Mouse (Mus musculus) induced T-regulatory cell, adult 2 months (primary cell): Measurements from ENCODE around the gene Csmd2.
"Not testable (repeated sequence)": the region's sequence is repeated elsewhere in the genome, so short reads cannot be mapped to it uniquely, and the experiment has no call there.

Source experiments
- DNase-seq: peaks from one replicate; pipeline ENCODE4 v3.0.0-alpha.2; 2012; ENCODE audit warnings: low read depth

The Csmd2 gene

DNA sequence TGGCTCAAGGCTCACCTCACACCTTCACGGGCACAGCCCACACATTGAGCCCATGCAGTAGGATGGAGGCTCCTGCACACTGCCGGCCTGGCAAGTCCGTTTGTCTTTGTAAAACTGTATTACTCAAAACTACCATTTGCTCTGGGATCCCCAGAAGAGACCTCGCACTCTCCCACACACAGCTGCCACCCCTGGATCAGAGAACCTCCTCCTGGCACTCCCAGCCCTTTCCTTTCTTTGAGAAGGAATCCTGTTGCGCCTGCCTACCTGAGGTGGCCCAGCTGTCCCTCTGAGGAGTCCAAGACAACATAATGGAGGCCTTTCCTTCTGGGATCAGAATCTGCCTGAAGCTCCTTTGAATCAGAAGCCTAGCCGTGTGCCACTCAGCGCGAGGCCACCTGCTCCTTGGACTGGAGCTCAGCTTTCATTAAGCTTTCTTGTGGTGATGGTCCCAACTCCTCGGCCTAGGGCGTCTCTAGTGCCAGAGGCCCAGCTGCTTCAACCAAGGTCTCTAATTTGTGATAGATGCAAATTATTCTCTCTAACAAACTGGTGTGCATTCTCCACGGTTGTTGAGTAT is 502.0 kb downstream of the Csmd2 start:
- no peak for DNase-seq

DNA sequence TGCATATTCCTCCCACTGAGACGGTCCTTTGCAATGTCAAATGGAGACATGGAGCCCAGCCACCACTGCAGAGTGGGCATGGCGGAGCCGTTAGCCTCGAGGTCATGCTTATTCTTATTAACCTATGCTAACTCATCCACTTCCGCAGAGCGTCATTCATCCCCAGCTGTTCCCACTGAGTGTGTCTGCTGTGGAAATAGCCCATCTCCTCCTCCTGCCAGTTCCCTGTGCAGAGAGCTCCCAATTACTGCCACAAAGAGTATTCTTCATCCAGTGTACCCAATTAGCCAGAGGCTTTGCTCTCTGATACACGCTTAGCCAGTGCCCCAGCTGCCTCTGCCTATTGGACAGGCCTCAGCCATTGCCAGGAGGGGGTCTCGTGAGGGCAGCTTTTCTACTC is 504.4 kb downstream of the Csmd2 start:
- DNase-seq = no peak

DNA sequence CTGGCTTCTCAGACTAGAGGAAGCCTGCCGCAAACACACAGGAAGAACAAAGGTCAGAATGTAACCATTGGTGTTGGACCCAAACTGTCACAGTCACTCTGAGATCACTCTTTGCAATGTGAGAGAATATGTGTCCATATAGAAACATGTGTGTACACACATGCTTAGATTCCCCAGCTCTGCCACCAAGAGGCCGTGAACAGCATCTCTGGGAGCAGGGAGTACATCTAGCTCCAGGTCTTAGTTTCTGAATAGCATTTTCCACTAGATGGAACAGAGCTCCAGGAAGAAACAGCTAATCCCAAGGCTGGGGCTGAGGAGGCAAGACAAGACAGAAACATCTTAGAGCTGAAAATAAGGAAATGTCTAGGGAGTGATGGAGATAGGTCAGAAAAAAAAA is 512.3 kb downstream of the Csmd2 start:
- DNase-seq = no peak

DNA sequence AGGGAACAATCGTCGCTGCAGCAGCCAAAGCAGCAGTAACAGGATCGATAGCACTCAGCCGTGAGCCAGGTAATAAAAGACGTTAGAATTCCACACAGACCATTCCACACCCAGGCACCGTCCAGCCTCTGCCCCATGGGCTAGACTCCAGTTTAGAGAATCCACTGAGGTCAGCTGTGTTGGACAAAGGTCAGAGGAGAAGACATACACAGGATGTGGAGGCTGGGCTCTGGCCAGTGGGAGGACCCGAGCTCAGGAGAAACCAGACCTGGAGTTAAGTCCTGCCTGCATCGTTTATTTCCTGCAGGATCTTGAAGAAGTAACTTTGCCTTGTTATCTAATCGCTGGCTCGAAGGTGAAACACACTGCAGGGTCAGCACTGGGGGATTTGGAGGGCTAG is 519.2 kb downstream of the Csmd2 start:
- DNase-seq = no peak

DNA sequence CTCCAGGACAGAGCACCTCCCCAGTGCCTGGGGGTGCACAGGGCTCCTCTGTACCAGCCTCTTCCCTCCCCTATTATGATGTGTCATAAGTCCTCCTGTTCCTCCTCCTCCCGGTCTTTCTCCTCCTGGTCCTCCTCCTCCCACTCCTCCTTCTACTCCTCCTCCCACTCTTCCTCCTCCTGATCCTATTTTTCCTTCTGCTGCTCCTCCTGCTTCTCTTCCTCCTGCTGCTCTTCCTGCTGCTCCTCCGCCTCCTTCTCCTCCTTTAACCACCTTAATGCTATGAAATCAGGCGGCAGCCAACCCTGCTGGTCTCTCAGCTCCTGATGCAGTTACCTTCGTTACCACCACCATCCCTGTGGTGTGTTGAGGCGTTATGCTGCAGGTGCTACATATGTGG is 522.2 kb downstream of the Csmd2 start:
- no peak for DNase-seq

DNA sequence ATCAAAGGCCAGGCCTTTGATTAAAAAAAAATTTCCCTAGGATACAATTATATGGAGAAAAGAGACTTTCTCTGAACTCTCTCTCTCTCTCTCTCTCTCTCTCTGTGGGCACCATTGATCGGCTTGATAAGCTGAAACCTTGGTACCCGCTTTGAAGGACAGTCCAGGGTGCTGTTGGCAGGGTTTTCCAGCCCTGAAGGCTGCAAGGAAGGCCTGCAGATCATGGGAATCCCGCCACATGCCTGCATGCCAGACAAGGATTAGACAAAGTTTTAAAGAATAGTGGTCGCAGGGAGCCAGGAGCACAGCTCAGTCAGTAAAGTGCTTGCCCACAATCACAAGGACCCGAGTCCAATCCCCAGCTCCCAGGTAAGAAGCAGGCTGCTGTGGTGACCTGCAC is 526.8 kb downstream of the Csmd2 start:
- no peak for DNase-seq

DNA sequence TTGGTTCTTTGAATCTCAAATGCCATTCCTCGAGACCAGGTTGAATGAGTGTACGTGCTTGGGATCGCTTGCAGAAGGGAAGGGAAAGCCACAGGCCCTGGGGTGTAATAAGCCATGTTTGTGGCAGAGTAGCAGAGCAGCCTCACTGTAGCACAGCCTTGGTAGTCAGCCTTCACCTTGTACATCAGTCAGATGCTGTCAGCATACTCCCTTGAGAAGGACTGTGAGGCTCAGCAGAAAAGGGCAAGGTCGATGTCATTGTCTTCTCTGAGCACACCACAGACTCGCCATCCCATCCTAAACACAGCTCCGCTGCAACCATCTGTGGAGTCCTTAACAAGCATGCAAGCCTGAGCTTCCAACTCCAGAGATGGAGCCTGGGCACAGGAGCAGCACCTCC is 533.6 kb downstream of the Csmd2 start:
- DNase-seq = no peak

DNA sequence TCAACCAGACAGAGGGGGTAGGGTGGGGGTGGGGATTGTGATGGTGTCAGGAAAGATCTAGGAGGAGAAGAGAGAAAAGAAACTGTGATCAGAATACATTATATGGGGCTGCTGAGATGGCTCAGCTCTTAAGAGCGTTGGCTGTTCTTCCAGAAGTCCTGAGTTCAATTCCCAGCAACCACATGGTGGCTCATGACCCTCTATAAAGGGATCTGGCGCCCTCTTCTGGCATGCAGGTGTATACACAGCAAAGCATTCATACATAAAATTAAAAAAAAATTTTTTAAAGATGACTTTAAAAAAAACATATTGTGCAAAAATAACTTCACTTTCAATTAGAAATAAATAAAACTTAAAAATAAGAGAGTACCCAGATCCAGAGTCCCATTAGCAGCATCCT is 555.7 kb downstream of the Csmd2 start:
- DNase-seq = peak; percentile 11

DNA sequence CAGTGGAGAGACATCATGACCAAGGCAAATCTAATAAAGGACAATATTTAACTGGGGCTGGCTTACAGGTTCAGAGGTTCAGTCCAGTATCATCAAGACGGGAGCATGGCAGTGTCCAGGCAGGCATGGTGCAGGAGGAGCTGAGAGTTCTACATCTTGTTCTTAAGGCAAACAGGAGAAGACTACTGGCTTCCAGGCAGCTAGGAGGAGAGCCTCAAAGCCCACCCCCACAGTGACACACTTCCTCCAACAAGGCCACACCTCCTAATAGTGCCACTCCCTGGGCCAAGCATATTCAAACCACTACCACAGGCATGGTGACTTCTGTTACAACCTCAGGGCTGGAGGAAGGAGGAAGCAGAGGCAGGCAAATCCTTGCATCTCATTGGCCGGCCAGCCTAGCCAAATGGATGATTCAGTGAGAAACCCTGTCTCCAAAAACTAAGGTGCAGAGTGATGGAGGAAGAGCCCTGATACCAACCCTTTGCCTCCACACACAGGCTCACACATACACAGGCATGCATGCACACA is 556.4 kb downstream of the Csmd2 start:
- DNase-seq = not testable (repeated sequence)

DNA sequence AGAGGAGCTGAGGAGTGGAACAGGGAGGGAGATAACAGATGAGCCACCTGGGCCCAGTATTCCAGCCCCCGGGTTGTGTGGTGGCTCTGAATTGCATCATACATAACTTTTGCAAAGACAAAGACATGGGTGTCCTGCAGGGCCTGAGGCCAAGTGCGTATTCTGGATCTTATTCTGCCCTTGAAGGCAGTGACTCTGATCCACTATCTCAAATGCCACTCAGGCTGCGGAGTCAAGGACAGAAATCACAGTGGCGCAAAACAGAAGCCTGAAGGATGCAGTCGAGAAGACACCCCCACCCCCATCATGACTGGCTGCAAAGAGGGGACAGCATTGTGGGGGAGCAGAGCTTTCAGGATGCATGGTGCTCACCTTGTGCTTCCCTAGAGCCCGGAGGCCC is 563.1 kb downstream of the Csmd2 start:
- DNase-seq = no peak

DNA sequence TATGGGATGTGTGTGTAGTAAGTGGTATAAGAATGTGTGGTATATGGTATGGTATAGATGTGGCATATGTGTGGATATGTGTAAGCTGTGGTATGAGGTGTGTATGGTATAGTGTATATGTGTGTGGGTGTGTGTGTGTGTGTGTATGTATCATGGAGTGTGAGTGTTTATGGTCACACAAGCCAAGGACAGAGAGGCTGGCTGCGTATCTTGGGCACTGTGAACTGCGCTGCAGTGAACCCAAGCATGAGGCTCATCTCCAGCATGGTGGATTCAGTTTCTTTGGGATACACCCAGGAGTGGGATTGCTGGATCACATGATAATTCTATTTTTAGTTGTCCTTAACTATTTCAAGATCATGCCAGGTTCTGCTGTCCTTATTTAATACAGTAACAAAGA is 566.5 kb downstream of the Csmd2 start:
- no peak for DNase-seq

DNA sequence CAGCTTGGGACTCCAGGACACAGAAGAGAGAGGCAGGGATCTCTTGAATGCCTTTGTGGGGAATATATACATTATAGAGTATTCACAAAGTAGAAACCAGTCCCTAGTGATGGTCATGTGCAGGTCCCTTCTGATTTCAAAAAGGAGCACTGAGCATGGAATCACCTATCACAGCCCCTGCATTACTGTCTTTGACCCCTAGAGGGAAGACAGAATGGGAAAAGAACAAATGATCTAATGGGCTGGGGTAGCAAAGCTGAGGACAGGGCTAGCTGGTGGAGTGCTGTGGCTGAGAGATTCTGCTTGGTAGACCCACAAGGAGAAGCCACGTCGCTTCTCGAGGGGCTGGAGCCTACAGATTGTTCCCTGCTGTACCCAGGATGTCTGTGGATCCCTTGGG is 572.7 kb downstream of the Csmd2 start:
- DNase-seq = no peak

DNA sequence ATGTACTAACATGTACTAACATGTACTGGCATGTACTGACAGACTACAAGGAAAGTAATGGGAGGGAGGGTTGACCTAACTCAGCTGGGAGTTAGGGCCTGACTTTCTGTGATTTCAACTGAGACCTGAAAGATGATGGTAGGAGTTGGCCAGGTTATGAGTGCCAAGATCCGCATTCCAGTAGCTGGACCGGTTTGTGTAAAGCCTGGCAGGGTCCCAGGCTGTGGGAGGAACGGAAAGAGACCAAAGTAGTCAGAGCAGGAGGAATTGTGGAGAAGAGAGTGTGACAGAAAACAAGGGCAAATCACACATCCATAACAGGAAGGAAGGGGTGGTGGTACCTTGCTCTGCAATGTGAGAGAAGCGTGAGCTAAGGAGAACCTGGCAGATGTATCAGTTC is 588.2 kb downstream of the Csmd2 start:
- no peak for DNase-seq

DNA sequence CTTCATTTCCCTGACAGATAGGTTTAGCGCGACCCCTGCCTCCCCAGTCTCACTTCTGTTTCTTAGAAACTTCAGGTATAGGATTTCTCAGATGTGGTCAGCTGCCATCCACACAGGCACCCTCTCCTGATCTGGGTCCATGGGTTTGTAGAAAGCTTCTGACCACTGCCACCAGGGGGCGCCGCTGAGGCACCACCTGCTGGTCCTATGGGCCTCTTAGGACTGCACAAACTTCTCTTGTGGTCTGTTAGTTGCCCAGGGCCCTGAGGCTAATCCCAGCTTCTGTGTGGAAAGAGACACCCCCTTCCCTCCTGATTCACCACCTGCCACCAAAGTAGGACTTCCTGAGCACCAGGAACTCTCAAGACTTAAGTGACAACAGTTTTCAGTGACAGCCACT is 591.5 kb downstream of the Csmd2 start:
- peak; percentile 56 for DNase-seq

DNA sequence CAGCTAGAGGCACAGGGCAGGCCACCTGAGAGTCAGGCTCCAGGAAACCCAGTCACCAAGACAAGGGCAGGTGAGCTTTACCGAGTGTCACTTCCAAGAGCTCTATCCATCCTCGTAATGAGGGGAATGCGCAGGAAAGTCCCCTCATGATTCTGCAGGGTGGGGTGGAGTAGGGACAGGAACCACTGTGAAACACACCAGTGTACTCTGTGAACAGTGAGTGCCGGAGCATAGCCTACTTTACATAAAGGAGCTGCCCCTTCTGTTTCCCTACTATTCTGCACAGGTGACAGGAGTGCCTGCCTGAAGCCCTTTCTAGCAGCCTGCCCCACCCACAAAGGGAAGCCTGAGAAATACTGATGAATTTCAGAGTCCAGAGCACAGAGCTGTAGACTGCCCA is 605.6 kb downstream of the Csmd2 start:
- no peak for DNase-seq

DNA sequence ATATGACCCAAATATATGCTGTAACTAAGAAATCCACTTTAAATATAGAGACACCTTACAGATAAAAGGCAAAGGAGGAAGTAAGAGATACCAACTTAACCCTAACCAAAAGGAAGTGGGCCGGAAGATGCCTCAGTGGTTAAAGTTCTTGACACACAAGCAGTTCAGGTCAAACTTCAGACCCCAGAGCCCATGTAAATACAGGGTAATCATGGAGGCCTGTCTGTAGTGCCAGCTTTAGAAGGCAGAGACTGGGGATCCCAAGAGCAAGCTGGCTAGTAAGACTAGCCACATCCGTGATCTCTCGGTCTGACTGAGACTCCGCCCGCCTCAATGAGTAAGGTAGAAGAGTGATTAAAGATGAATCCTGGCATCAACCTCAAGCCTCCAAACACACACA is 606.4 kb downstream of the Csmd2 start:
- DNase-seq = peak; percentile 47

DNA sequence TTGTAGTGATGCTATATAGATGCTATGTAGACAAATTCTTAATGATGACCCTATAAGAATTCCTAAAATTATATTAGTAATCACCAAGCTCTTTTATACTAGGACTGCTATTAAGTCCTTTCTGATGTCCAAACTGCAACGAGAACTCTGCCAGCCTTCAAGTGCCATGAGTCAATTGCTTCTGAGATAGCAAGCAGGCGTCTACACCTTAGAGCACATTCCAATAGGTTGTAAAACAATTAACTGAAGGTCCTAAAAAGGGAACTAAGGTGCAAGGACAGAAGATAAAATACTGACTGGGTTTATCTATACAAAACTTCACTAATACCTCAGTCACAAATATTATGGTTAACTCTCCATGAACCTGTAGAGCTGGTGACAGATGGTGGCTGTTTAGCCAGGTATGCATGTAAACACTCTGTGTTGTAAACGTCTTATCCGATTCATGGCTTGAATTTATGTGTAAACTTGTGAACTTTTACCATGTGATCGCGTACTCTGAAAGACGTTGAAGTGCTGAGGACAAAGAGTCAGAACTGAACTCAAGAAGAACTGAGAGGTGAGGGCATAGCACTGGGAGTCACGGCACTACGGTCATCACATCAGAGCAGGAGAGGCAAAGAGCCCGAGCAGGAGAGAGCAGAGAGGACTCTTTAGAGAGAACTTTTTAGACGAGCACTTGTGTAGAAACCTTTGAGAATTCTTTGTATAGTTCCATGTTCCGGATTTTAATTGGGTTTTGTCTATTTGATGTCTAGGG is 610.3 kb downstream of the Csmd2 start:
- DNase-seq = no peak

DNA sequence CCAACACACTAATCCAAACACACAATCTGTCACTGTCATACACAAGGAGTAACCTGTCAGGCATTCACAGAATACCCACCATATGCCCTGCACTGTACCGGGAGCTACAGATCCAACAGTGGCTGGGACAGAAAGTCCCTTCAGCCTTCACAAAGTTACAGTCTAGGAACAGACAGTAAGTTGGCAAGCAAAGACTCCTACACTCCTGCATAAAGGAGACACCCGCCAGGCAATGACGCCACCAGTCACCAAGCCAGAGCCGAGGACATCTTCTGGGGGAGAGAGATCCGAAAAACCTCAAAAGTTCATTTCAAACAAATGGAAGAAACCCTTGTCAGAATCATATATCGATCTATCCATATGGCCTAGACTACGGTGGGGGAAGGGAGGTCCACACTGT is 618.9 kb downstream of the Csmd2 start:
- DNase-seq = no peak

DNA sequence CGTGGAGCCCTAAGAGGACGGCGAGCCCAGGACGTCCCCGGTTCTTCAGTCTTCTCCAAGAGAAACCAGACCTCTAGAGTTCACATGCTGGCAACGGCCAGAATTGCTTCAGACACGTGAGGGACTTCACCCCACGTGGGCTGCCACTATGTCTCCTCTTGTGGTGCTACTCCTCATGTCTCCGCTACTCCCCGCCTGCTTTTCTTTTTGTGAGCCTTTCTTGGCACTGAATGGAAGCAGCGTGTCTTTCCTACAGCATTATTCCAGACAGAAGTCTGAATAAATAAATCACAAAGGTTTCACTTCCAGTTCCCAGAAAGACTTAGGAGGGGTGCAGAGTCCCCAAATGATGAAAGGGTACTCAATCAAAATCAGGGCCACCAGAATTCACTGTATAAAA is 620.0 kb downstream of the Csmd2 start:
- DNase-seq = no peak

DNA sequence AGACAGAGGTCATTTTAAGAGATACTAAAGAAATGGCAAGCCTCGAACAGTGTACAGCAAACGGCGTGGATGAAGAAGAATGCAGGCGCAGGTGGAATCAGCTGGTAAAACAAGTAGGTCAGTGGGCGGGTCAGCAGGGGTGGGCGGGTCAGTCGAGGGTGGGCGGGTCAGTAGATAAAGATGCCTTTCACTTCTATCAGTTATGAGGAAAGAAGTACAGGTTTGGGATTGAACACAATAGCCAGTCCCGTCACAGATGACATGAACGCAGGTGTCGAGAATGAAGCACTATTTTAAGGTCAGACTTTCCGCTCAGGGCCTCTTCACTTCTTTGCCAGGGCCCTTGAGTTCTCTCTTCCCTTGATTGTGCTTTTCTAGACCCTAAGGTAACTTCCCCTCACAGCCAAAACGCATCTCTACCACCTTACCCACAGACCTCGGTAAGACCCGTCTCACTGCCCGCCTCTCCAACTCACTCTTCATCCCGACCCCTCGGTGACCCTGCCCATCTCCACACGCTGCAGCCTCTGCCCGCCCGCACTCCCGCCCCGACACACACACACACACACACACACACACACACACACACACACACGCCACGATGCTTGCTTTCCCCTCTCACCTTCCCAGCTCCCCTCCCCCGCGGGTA is 621.7 kb downstream of the Csmd2 start:
- peak; percentile 51 for DNase-seq

DNA sequence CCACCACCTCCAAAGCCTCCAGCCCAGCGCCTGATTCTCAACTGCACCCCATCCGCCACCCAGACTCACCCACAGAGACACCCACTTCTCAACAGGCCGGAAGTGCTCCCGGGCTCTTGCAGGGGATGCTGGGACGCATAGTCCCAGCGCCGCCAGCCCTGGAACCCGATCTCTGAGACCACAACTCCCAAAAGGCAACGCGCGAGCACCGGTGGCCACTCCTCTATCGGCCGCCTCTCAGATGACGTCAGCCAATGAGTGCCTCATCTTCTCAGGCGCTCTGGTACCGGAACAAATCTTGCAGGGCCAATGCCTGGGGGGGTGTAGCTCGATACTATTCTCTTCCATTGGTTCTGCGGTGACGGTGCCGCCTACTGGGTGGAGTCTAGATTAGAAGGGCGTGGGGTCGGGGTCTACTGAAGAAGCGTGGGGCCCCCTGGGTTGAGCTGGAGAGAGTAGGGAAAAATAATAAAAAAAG is 622.3 kb downstream of the Csmd2 start, which contains the start of gene Zscan20:
Gene Zscan20, minus strand, starts transcription at position 174 of the 478 bp plus-strand sequence.
- DNase-seq = peak; percentile 98

DNA sequence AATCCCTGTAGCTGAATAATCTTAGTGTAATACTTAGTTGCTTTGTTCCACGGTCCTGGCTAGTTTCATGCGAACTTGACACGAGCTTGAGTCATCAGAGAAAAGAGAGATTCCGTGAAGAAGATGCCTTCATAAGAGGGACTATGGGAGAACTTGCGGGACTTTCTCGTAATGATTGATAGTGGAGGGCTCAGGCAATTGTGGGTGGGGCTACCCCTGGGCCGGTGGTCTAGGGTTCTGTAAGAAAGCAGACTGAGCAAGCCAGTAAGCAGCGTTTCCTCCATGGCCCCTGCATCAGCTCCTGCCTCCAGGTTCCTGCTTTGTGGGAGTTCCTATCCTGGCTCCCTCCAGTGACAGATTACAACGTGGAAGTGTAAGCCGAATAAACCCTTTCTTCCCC is 623.0 kb downstream of the Csmd2 start:
- DNase-seq = no peak

DNA sequence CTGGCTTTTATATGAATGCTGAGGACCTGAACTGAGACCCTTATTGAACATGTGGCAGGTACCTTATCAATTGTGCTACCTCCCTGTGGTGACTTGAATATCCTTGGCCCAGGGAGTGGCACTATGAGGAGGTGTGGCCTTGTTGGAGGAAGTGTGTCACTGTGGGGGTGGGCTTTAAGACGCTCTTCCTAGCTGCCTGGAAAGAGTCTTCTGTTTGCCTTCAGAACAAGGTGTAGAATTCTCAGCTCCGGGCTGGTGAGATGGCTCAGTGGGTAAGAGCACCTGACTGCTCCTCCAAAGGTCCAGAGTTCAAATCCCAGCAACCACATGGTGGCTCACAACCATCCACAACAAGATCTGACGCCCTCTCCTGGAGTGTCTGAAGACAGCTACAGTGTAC is 624.1 kb downstream of the Csmd2 start:
- peak; percentile 18 for DNase-seq
